Mouse (Mus musculus): ENCODE measurements around the gene Bdkrb1. TPM values are rescaled to one million over a fixed set of nuclear protein-coding genes. Genes with fewer than 3 reads are reported as not detected.

Bdkrb1 gene
- polyA plus RNA-seq (2015; fragmentation: Nextera tagmentation; extraction: Ambion mirVana) = 0.17 and 0.90 TPM in 2 replicates

DNA sequence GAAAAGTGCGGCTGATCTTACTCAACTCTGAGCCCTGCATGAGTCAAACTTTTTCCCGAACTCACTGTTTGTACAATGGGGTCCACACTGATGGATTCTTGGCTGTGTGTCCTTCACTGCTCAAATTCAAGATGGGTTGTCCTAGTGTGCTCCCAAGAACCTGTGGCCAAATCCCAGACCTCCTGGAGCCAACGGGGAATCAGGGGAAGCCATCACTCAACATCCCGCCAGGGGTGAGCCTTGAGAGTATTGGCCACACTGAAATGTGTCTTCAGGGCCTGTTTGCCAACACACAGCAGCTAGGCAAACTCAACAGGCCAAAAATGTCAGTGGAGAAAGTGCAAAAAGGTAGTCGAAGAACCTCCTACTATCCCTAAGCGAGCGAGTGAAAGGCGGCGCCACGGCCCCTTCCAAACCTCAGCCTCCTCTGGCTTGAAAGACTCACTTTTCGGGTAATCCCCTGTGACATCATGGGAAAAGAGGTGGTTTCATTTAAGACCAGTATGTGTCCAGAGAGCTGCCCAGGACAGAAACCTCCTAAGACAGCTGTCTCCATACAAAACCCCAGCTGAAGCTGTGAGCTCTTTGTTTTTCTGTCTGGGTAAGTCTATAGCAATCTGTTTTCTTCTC lies at the start of gene Bdkrb1:
Bdkrb1 (plus strand) TSS at position 505 of the 630 bp plus-strand sequence.

DNA sequence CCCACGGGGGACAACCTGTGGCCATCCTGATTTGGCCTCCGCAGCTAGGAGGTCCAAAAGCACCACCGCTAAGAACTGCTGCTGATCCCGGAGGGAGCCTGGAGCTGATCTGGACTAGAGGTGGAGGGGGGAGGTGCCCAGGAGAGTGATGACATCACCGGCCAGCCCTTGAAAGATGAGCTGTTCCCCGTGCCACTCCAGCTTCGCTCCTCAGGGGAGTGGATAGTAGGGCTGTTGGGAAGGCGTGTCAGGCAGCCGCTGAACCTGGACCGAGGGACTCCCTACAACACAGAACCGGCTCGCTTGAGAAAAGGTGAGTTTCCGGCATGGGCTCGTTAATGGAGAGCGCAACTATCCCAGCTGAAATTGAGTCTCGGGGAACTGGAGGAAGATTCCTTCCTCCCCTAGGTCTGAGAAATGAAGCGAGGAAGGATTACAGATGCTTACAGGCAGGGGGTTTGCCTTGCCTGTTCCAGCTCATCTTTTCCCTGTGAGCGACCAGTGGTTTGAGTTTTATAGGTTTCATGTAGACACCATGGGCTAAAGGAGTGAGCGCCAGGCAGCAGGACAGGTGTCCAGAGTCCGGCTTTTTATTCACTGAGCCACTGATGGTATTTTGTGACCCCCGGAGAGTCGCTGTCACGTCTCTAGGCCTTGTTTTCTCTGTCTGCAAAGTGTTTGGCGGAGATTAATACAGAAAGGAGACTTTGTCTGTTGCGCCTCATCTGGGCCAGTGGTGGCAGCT lies 39.8 kb upstream of the Bdkrb1 start, which contains the start of gene Bdkrb2:
Bdkrb2 (plus strand) TSS at position 291 of the 745 bp plus-strand sequence.

Other genes with a start within 250 kb of the Bdkrb1 start
- 1.7 and 3.0 TPM in 2 replicates for gene D430019H16Rik, start 149.2 kb upstream of the Bdkrb1 start, polyA plus RNA-seq (2015; fragmentation: Nextera tagmentation; extraction: Ambion mirVana)
- 7.9 and 8.1 TPM in 2 replicates for gene Bdkrb2, start 39.9 kb upstream of the Bdkrb1 start, polyA plus RNA-seq (2015; fragmentation: Nextera tagmentation; extraction: Ambion mirVana)
- 33.7 and 34.3 TPM in 2 replicates for gene Gskip, start 81.7 kb downstream of the Bdkrb1 start, polyA plus RNA-seq (2015; fragmentation: Nextera tagmentation; extraction: Ambion mirVana)
- gene Atg2b, start 82.1 kb downstream of the Bdkrb1 start, polyA plus RNA-seq (2015; fragmentation: Nextera tagmentation; extraction: Ambion mirVana) = 5.6 and 5.8 TPM in 2 replicates
- 0.41 and 0.47 TPM in 2 replicates for gene Ak7, start 102.9 kb downstream of the Bdkrb1 start, polyA plus RNA-seq (2015; fragmentation: Nextera tagmentation; extraction: Ambion mirVana)
- 106 and 147 TPM in 2 replicates for gene Papola, start 181.6 kb downstream of the Bdkrb1 start, polyA plus RNA-seq (2015; fragmentation: Nextera tagmentation; extraction: Ambion mirVana)